Mouse (Mus musculus) embryo, embryonic 10 days (tissue): ENCODE measurements around the gene Gprc5b.
A peak's percentile ranks its signal among the peaks of the same experiment; 100 is the strongest.

Experiments used
- DNase-seq: peaks from one replicate; pipeline ENCODE4 v3.0.0-alpha.2; 2015; ENCODE audit warnings: low spot score

Gene Gprc5b

GRCm38 (mm10) chr7:118995007-118995406, at the start of gene Gprc5b:
Gprc5b (minus strand) TSS chr7:118995211.
- DNase-seq, result peak; percentile 86

DNA sequence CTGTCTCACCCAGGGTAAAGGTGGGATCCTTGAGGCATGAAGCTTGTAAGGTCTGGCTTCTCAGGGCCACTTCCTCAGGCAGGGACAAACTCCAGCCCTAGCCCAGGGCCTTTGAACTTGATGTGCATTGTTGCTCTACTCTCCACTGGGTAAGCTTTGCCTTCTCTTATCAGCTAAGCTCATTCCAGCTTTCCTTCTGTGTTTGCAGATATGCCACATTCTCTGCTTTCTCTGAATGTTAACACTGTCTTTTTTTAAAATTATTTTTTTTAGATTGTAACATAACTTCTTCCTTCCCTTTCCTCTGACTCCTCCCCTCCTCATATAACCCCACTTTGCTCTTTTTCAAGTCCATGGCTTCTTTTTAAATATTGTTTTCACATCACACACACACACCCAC, 46.5 kb upstream of the Gprc5b start:
- DNase-seq, result no peak

GRCm38 (mm10) chr7:119037581-119037980, 42.6 kb upstream of the Gprc5b start:
- no peak for DNase-seq

GRCm38 (mm10) chr7:119034243-119034961, 39.4 kb upstream of the Gprc5b start:
- DNase-seq, result no peak

DNA sequence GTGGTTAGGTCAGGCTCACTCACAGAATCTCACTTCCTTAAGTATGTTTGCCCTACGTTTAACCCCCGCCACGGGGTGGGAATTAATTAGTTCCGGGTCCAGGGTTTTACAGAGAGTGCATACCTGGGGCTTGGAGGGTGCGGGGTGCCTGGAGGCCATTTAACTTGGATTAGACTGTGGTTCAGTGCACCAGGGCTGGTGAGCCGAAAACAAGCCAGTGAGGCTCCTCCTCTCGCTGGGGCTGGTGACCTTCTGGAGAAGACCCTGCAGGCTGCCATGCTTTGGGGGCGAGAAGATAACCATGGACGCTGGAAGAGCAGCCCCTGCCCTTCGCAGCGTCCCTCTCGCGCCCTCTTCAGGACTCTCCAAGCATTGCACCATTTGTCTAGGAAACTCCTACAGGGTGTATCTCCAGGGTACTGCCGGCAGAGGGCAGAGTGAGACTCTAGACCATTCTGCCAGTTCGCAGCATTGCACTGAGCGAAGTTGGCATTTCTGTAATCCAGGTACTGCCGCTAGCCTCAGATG, 28.4 kb upstream of the Gprc5b start:
- peak; percentile 85 for DNase-seq

DNA sequence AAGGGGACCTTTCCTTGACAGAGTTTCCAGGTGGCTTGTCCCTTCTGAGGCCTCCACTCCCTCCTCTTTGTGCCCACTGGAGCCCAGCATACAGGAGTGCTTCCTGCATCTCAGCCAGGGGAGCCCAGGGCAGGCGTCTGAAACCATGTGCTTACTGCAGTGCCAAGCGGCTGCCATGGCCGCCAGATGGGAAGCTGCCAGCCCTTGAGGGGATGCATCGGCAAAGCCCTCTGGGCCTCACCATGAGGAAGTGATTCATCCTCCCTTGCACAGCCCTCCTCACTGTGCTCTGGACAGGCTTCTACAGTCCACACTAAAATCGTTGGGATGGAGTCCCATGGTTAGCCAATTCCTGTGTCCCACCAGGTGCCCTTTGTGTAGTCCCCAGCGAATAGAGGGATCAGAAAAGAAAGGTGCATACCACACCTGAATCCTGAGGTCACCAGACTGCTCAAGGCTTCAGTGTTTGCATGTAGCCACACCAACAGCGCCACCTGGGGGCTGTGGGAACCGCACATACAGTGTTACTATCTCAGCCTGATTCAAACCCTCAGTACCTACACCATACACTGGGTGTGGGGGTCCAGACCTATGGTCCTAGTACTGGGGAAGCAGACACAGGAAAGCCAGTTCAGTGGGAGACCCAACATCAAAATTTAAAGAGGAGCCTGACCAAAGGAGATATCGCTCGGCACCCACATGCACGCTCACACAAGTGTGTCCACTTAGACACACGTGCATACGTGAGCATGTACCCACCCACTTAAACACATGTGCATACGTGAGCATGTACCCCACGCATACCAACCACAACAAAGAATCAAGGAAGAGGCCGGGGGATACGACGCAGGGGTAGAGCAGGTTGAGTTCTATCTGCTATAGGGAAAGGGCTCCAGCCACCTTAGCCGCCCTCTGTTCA, 27.5 kb upstream of the Gprc5b start:
- DNase-seq, result peak; percentile 56

DNA sequence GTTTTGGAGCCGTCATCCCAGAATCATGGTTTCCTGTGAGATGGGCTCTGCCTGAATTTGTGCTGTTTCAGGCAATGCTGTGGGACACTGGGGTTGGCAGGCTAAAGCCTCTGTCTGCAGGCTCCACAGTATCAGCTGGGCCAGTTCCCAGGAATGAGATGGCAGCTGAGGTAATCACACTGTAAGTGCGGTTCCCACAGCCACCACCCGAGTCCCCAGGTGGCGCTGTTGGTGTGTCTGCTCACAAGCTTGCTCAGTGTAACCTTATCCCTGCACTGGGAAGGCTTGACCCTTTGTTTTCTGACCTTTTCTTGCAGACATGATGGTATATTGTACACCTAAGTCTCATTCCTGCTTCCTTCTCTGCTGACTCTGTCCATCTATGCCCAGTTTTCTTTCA, 24.5 kb upstream of the Gprc5b start:
- peak; percentile 88 for DNase-seq

DNA sequence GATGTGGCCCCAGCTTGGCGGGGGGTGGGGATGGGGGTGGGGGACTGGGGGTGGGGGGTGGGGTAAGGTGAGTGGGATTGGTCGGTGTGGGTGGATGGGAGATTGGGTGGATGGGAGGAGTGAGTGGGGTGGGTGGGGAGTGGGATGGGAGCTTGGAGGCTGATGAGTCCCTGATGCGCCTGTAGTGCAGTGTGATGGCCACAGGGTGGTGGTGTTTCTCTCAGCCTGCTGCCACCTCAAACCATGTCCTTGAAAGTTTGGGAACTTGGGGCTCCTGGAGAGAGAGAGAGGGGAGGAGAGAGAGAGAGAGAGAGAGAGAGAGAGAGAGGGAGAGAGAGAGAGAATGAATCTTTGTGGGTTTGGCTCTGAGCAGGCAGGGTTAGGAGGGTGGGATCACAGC, 20.7 kb upstream of the Gprc5b start:
- DNase-seq, result peak; percentile 66

DNA sequence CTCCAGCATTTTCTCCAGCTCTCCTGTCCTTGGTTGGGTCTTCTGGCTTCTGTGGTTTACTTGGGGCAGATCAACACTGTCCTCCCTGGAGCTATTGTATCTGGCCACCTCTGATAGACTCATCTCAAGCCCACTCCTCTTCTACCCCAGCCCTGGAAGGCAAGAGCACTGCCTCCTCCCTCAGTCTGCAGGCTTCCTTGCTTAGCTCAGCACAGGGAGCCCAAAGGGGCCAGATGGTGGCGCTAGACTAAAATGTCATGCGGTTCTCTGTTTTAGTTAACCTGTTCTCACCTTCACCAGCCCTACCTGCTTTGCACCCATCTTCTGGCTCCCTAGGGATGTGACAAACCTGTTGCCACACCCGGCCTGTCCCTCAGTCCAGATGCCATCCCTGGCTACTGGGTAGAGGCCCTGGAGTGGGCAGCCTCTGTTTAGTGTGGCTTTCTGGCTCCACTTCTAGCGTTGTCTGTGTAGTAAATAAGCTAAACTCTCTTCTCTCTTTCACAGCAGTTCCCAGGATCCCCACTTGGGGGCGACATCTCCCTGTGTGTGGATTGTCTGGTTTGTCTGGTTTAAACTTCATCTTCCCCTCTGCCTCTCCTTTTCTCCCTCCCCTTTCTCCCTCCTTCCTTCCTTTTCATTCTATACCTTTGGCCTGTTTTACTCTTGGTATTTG, 16.0 kb upstream of the Gprc5b start:
- DNase-seq, result peak; percentile 57

DNA sequence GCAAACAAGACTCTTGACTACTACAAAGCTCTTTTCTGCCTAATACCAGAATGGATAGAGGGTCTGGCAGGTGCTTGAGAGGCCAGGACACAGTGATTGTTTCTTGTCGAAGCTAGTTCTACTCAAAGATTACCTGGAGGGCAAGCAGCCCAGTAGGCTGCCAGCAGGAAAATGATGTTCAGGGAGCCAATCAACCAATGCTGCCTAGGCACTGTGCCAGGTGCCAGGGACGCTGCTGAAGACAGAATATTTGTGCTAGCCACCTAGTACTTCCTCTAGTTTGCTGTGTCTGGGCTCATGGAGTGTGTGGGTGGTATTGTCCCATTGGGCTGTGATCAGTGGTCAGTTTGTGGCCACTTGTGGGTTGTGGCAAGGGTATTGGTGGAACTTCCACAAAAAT, 7.5 kb upstream of the Gprc5b start:
- DNase-seq, result no peak

- no peak for DNase-seq
Observed at GRCm38 (mm10) chr7:119001965-119002364, 7.0 kb upstream of the Gprc5b start.

DNA sequence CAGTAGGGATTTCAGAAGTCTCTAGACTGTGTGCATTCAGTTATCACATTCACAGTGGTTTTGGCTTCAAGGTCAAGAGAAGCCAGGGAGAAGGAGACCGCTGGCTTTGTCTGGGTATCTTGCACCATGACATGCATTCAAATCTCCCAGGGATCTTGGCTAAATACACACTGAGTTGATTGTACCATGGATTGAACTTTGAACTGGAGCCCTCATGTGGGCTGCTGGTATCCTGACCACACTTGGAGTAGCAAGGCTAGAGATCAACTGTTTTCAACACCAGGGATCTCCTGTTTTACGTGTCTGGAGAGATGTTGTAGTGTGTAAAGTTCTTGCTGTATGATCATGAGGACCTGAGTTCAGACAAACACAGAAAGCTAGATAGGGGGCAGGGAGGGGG, 4.8 kb upstream of the Gprc5b start:
- DNase-seq, result no peak

DNA sequence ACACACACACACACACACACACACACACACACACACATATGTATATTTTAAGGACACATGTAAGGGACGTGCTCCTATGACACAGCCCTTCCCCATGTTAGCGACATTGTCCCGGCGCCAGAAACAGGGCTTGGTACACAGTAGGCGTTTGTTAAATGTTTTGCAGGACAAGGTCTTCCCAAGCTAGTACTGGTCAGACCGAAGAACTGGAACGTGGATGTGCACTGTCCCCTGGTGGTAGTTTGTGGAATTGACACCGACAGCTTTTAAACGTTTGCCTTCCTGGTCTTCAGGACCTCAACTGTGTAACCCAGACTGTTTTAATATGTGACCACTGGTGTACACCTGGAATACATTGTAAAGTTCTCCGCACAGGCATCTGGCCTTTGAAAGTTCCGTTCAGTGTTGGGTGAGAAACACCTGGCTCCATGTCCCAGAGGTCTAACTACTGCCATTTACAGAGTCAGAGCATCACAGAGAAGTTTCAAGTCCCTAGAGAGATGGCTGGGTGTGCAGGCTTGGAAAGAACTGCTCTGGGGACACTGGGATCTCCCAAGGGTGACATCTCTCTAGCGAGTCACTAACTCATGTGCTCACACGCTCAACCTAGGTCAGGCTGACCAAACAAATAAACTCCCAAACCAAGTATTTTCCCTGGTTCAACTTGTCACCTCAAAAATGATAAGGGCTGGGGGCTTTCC, 1.3 kb upstream of the Gprc5b start:
- DNase-seq, result peak; percentile 93

DNA sequence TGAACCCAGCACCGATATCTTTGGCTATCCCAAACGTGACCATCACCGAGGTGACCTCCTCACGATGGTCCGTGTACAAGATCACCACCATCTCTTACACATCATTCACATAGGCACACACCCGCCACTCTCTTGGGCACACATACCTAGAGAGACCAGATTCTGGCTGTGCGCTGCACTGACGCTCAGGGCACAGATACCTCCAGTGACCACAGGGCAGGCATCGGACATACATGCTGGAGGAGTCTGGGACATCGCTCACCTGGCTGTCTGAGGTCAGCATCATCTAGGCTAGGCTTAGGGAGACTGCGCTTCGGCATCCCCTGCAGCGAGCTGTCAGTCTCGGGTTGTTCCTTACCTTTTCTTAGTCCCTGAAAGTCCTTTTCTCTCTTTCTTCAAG, 660 bp upstream of the Gprc5b start:
- DNase-seq, result peak; percentile 20

DNA sequence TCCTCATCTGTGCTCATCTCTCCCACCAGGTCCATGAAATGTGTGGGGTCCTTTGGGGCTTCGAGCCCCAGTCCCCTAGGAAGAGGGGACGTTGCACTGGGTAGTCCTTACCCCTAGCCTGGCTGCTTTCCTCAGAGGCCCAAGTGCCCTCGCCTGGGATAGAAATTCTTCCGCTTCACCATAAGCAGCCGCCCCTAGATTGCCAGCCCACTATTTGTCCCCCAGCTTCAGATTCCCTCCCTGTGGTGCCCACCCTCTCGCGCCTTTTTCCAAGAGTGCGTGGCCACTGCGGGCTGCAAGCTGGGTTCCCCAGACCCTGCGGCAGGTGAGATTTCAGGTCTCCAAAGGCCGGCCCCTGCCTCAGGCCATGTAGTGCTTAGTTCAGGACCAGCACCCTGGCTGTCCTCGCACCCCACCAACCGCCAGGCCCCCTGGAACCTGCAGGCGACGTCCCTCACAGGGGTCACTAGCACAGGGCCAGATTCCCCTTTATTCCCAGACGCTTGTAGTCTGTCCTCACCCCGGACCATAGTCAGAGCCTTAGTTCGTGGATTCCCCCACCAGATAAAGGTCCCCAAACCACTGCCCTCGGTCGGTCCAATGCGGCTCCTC, 674 bp downstream of the Gprc5b start:
- DNase-seq, result peak; percentile 40

- peak; percentile 48 for DNase-seq
Observed at GRCm38 (mm10) chr7:118993597-118994230, 1.3 kb downstream of the Gprc5b start.

- DNase-seq, result no peak
Observed at GRCm38 (mm10) chr7:118992623-118993405, 2.2 kb downstream of the Gprc5b start.

GRCm38 (mm10) chr7:118992080-118992560, 2.9 kb downstream of the Gprc5b start:
- no peak for DNase-seq

GRCm38 (mm10) chr7:118991341-118991884, 3.6 kb downstream of the Gprc5b start:
- no peak for DNase-seq

GRCm38 (mm10) chr7:118990282-118990681, 4.7 kb downstream of the Gprc5b start:
- DNase-seq, result no peak
